Mouse (Mus musculus) embryo, embryonic 10.5 days (tissue): ENCODE data around the gene Cbwd1.
A peak's percentile ranks its signal among the peaks of the same experiment; 100 is the strongest.

ENCODE experiments used
- DNase-seq: peaks from one replicate; pipeline ENCODE4 v3.0.0-alpha.2; 2015; ENCODE audit warnings: low spot score

The Cbwd1 gene

DNA sequence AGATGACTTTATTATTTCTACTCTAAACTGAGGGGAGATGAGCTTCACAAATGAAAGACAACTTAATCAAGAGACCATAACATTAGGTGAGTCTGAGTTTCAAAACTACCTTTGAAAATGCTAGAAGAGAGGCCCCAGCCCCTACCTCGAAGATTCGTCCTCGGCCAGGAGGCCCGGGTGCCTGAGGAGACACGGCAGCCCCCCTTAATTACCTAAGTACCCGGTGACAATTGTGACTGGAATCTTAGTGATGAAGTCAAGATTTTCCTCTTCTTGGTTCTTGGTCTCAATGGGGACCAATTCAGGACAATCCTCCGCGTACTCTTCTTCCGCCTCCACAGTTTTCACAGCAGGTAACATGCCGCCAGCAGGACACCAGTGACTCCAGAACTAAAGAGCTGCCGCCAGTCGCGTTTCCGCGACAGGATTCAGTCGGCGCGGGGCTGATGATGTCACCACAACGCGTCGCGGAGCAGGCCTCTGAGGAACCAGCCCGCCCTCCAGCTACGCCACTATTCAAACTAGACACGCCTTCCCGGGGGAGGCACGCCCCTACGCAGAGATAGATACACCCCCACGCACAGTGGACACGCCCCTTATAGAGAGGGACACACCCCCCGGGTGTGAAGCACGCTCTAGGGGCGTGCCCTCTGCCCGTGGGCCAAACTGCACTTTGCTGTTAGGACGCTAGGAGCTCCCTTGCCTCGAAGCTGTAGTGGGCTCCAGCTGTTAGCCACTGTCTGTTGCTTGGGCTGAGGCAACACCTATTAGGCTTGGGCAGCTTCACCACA, at the start of gene Cbwd1:
Gene Cbwd1 (minus strand): TSS at position 439 of the 791 bp plus-strand sequence.
- DNase-seq: peak; percentile 100

- no peak for DNase-seq
Observed at GRCm38 (mm10) chr19:25008509-25008908, 47.1 kb upstream of the Cbwd1 start.

- no peak for DNase-seq
Observed at GRCm38 (mm10) chr19:25006686-25007085, 45.3 kb upstream of the Cbwd1 start.

- DNase-seq: no peak
Observed at GRCm38 (mm10) chr19:25003810-25004209, 42.4 kb upstream of the Cbwd1 start.

DNA sequence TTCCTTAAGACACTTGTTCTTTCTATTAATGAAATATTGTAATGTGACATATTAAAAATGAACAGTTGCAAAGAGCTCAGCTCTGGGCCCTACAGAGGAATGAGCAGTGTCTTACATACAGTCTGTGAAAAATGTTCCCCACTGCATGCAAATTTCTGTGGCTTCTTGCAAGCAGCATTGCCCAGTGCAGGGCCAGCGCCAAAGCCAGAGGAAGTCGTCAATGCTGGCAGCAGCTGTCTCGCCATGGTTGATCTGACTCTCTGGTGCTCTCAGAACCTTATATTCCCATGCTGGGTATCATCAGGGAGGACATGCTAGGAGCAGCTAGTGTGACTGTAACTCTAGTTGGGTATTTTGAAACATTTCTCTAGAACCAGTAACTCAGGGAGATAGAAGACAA, 41.4 kb upstream of the Cbwd1 start:
- no peak for DNase-seq

DNA sequence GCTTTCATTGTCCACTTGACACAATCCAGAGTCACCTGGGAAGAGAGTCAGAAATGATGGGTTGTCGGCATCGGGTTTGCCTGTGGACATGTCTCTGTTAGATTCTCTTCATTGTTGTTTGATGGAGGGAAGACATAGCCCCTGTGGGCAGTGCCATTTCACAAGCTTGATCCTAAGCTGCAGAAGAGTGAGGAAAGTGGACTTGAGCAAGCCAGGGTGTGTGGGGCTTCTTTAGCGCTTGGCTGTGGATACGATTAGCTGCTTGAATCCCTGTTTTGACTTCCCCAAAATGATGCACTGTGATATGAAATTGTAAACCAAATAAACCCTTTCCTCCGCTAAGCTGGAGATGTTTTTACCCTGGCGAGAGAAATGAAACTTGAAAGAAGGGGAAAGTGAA, 40.6 kb upstream of the Cbwd1 start:
- no peak for DNase-seq

GRCm38 (mm10) chr19:25000153-25000552, 38.7 kb upstream of the Cbwd1 start:
- peak; percentile 15 for DNase-seq

DNA sequence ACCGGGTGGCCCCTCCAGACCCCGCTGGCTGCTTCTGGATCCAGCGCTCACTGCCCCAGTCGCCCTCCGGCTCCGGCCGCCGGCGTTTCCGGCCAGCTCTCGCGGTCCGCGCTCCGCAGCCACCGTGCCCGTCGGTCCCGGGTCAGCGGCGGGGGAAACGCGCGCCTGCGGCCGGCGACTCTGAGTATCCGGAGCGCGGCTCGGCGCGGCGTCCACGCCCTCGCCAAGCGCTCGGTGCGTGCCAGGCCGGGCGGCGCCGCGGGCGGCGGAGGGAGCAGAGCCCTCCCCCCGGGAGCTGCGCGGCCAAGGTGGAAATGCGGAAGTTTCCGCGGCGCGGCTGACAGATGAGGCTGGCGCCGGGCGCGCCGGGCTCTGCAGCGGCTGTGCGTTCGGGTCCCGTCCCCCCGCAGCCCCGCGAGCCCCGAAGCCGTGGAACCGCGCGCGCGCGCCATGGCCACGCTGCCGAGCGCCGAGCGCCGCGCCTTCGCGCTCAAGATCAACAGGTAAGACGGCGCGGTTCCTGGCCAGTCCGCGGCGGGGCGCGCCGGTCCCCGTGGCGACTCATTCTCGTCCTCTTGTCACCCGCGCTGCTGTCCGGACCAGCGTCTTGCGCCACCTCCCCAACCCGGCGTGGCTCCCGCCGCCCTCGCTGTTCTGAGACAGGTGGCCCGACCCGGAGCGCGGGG, 37.9 kb upstream of the Cbwd1 start, which contains the start of gene Dock8:
Gene Dock8 (plus strand): TSS at position 334 of the 686 bp plus-strand sequence.
- peak; percentile 60 for DNase-seq

GRCm38 (mm10) chr19:24998561-24998960, 37.2 kb upstream of the Cbwd1 start:
- DNase-seq: peak; percentile 11

- no peak for DNase-seq
Observed at GRCm38 (mm10) chr19:24996815-24997704, 35.6 kb upstream of the Cbwd1 start.

DNA sequence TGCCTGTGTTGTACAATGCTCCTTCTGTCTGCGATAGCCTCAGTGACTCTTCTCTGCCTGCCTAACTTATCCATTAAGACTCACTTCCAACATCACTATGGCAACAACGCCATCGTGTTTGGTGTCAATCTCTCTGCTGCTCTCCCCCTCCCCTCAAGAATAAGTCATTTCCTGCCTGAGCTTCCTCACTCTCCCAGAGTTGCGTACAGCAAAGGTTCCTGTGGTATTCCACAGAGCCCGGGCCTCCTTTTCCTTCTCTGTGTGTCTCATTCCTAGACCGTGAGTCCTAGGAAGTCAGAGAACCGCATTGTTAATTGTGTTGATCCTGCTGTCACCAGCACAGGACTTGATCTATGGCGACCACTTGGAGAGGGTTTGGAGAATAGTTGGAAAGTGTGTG, 33.5 kb upstream of the Cbwd1 start:
- DNase-seq: peak; percentile 42

DNA sequence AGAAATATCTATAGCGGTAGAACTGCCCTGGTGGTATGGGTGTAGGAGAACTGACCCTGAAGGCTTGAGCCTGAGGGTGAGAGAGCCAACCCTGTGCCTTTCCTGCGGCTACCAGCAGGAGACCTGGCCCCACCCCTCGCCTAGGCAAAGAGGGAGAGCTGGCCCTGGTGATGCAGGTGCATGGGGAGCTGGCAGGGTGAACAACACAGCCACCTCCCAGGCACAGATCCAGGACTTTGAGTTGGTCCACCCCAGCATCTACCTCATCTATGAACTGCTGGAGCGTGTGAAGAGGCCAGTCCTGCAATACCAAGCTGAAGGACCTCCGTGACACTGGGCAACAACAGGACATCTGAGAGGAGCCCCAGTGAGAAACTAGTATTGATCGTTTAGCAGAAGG, 32.1 kb upstream of the Cbwd1 start:
- DNase-seq: no peak

DNA sequence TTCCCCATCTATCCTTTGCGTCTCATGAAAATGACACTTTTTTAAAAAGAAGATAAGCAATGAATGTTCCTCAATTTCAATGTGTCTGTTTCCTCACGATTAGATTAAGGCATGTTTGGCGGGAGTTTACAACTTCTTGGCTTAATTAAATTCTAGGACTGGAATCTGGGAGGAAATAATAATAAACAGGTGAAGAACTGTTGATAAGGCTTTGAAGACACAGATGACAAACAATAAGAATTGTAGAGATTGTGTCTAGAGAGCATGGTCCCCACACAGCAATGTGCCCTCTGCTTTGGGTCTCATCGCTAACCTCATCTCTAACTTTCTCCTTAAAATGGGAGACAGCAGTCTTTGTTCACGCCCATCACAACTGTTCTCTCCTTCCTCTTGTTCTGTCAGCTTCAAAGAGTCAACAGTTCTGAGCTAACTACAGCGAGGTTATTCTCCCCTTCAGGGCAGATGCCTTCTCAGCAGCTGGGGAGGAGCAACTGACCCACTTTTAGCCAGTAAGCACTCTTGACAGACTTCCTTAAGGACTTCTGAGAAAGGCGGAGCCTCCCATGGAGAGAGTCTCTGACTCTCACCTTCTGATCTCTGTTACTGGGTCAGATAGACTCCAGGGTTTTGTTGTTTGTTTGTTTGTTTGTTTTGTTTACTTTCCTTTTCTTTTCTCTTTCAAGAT, 28.9 kb upstream of the Cbwd1 start:
- DNase-seq: no peak

DNA sequence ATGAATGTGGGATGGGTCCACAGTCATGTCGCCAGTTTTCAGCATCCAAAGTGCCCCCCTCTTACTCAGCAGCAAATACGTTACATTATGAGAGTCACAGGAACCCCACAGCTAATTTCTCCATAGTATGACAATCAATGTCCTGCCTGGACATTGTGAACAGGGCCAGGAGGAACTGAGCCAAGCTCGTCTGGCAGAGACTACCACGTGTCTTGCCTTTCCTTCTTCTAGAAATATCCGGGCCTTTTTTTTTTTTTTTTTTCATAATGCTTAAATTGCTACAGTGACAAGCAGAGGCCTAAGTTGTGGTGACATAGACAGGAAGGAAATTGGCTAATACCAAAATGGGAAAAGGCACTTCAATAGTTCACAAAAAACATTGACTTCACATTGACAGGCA, 27.4 kb upstream of the Cbwd1 start:
- DNase-seq: no peak

- no peak for DNase-seq
Observed at GRCm38 (mm10) chr19:24987355-24987754, 25.9 kb upstream of the Cbwd1 start.

- DNase-seq: no peak
Observed at GRCm38 (mm10) chr19:24985045-24985444, 23.6 kb upstream of the Cbwd1 start.

GRCm38 (mm10) chr19:24983857-24984498, 22.6 kb upstream of the Cbwd1 start:
- no peak for DNase-seq

DNA sequence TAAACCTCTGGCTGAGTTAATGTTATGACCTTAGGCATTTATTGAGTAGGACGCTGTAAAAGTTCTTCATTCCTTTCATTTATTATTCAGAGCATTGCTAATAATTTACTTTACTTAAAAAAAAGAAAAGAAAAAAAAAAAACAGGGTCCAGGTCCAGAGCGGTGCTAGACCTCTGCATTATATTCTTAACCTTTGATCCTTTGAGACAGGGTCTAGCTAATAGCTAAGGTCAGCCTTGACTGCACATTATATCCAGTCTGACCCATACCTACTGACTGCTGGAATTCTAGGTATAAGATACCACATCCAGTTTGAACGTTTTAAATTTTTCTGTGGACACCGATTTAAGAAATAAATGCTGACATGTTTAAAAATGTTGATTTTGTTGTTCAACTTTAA, 21.6 kb upstream of the Cbwd1 start:
- no peak for DNase-seq

GRCm38 (mm10) chr19:24981294-24981693, 19.9 kb upstream of the Cbwd1 start:
- peak; percentile 44 for DNase-seq

- DNase-seq: no peak
Observed at GRCm38 (mm10) chr19:24978852-24979842, 17.7 kb upstream of the Cbwd1 start.
